Mouse (Mus musculus): ENCODE measurements at regions not wholly inside any gene's neighbourhood (a gene's known extent, or its start where the extent isn't known, plus 50 kb on each side); places are given as distances from the start of the nearest gene placed in this dataset.

DNA sequence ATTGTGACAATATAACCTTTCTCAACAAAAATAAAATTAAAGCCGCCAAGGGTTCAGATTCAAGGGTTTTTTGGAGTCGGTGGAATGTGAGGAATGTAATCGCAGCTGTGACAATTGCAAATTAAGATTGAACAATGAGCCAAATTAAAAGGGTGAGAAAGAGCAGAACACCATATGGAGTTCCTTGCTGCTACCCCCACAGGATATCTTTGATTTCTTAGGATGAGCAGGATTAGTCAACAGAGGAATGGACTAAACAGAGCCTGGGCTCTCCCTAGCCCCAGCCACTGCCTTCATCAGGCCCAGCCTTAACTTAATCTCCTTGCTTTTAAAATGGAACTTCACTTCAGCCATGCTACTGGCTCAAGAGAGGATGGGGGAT, 121.3 kb downstream of the Mat2b start:
- Histone ChIP-seq H3K9ac (ENCODE audit: insufficient read depth, low read depth) (no peak overlapping the region), H3K36me3 (replicated peaks in 1 of 2; ENCODE audit: control insufficient read depth in 1 of 2, insufficient read depth in 1 of 2, low read length in 1 of 2) (no peaks in the 10 kb centered on the region), H3K4me1 (ENCODE audit: control insufficient read depth in 1 of 2, insufficient read depth in 2 of 2) (no peaks in the 10 kb centered on the region), H3K4me2 (ENCODE audit: insufficient read depth, low read depth, poor library complexity, severe bottlenecking) (no peak overlapping the region), H3K27me3 (replicated peaks) (peaks cover 49% of the 10 kb centered on the region), H3K4me3 (replicated peaks in 1 of 3; ENCODE audit: low read depth in 2 of 3, low read length in 2 of 3, poor library complexity in 1 of 3) (no peak overlapping the region), H3K27ac (ENCODE audit: insufficient read depth, low read depth) (no peak overlapping the region), H3K79me2 (replicated peaks; ENCODE audit: control insufficient read depth, extremely low read depth, insufficient read depth, poor library complexity, severe bottlenecking) (no peaks in the 10 kb centered on the region), H3K9me3 (replicated peaks; ENCODE audit: low read length) (peaks cover 9% of the 10 kb centered on the region)
- in situ Hi-C loops (cut with MboI; ENCODE audit: low pct_ligation_motif_present, low pct_unique_long_range_greater_than_20kb, low sequenced_read_pairs), result no loop called here
- no peak for TF ChIP-seq RCOR1 (conservative IDR thresholded peaks at IDR 0.05; ENCODE audit: low read depth, low read length)
- TF ChIP-seq SIN3A (IDR thresholded peaks at IDR 0.05; ENCODE audit: low read length), result no peak
- TF ChIP-seq USF2 (conservative IDR thresholded peaks at IDR 0.05; ENCODE audit: low read depth, low read length), result no peak
- no peak for TF ChIP-seq IRF4 (IDR thresholded peaks at IDR 0.05; ENCODE audit: low read depth, low read length)
- no peak for DNase-seq (ENCODE audit: extremely low read depth)
- dilution Hi-C loops (cut with MboI; ENCODE audit: extremely low pct_ligation_motif_present, extremely low pct_unique_long_range_greater_than_20kb, low sequenced_read_pairs), result no loop called here

DNA sequence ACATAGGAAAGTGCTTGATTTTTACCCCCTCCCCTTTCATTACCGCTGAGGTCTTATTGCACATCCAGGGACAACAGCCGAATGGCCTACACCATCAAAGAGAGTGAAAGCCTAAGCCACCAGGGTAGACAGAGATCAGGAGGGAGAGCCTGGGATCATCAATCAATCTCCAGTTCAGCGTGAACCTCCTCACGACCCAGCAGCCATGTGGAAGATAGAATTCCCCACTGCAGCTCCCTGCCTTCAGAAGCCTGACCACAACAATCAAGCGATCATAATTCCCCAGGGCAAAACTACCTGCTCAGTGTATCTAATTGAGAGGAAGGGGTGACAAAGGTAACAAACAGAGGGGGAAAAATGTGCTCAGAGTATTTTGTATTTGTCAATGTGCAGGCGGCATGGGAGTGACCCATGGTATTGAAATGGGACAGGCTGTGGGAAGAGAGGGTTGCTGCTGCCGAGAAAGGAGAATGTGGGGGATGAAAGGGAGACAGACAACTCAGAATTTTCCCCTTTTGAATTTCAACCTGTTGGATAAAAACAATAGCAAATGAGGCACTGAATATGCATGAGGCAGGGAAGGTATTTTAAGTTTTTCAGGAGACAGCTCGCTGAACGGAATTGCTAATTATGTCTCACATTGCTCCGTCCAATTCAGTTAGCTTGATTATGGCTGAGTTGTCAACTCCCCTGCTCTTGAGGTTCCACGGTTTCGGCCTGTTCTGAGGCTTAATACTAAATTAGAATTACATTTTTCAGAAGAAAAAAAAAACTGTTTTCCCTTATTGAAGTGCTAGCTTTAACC, 121.8 kb downstream of the Mat2b start:
- Histone ChIP-seq H3K9me3 (replicated peaks; ENCODE audit: low read length) (peaks cover 11% of the 10 kb centered on the region), H3K4me2 (ENCODE audit: insufficient read depth, low read depth, poor library complexity, severe bottlenecking) (no peak overlapping the region), H3K36me3 (replicated peaks in 1 of 2; ENCODE audit: control insufficient read depth in 1 of 2, insufficient read depth in 1 of 2, low read length in 1 of 2) (no peaks in the 10 kb centered on the region), H3K79me2 (replicated peaks; ENCODE audit: control insufficient read depth, extremely low read depth, insufficient read depth, poor library complexity, severe bottlenecking) (no peaks in the 10 kb centered on the region), H3K4me1 (ENCODE audit: control insufficient read depth in 1 of 2, insufficient read depth in 2 of 2) (no peaks in the 10 kb centered on the region), H3K27me3 (replicated peaks) (peaks cover 46% of the 10 kb centered on the region), H3K9ac (ENCODE audit: insufficient read depth, low read depth) (no peak overlapping the region), H3K27ac (ENCODE audit: insufficient read depth, low read depth) (no peak overlapping the region), H3K4me3 (replicated peaks in 1 of 3; ENCODE audit: low read depth in 2 of 3, low read length in 2 of 3, poor library complexity in 1 of 3) (no peak overlapping the region)
- dilution Hi-C loops (cut with MboI; ENCODE audit: extremely low pct_ligation_motif_present, extremely low pct_unique_long_range_greater_than_20kb, low sequenced_read_pairs) (no loop called here), in situ Hi-C loops (cut with MboI; ENCODE audit: low pct_ligation_motif_present, low pct_unique_long_range_greater_than_20kb, low sequenced_read_pairs) (no loop called here)
- DNase-seq (ENCODE audit: extremely low read depth), result no peak
- TF ChIP-seq POLR2A (IDR thresholded peaks at IDR 0.05; ENCODE audit: low read depth, low read length), result no peak
- no peak for TF ChIP-seq GABPA (IDR thresholded peaks at IDR 0.05; ENCODE audit: insufficient replicate concordance, low read depth, low read length)
- no peak for TF ChIP-seq ZKSCAN1 (IDR thresholded peaks at IDR 0.05; ENCODE audit: borderline replicate concordance, low read depth, low read length)
- TF ChIP-seq MAX (IDR thresholded peaks at IDR 0.05; ENCODE audit: low read length), result no peak
- no peak for TF ChIP-seq NELFE (IDR thresholded peaks at IDR 0.05; ENCODE audit: low read depth, low read length)
- no peak for TF ChIP-seq USF1 (IDR thresholded peaks at IDR 0.05; ENCODE audit: low read depth, low read length)
- no peak for TF ChIP-seq SIN3A (IDR thresholded peaks at IDR 0.05; ENCODE audit: low read length)
- no peak for TF ChIP-seq TCF12 (IDR thresholded peaks at IDR 0.05; ENCODE audit: low read depth, low read length)

DNA sequence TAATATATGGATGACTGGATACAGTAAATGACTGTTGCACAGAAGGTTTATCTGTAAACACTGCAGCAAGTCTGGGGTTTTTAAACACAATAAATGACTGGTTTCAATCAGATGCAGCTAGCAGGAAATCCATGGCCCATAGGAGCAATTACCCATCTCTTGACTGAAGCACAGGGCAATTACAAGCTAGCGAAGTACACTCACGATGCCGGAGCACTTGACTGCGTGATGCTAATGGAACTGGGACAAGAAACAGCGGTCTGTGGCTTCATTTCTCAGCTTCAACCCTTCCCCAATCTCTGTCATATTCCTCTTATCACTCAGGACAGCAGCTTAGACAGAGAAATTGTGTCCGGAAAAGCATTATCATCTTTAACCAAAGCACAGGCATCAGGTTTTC, 132.1 kb downstream of the Mat2b start:
- TF ChIP-seq NRF1 (IDR thresholded peaks at IDR 0.05; ENCODE audit: low read depth, low read length) (no peak), MXI1 (IDR thresholded peaks at IDR 0.05; ENCODE audit: low read depth, low read length) (no peak), NELFE (IDR thresholded peaks at IDR 0.05; ENCODE audit: low read depth, low read length) (no peak), KAT2A (IDR thresholded peaks at IDR 0.05; ENCODE audit: insufficient replicate concordance, low read length) (no peak), MAZ (IDR thresholded peaks at IDR 0.05; ENCODE audit: low read depth, low read length) (no peak), JUND (conservative IDR thresholded peaks at IDR 0.05; ENCODE audit: low read depth, low read length) (no peak), ETS1 (conservative IDR thresholded peaks at IDR 0.05; ENCODE audit: low read depth, low read length) (no peak), MAFK (IDR thresholded peaks at IDR 0.05; ENCODE audit: insufficient replicate concordance, low read length) (no peak), USF1 (IDR thresholded peaks at IDR 0.05; ENCODE audit: low read depth, low read length) (no peak), SIN3A (IDR thresholded peaks at IDR 0.05; ENCODE audit: low read length) (no peak), TCF12 (IDR thresholded peaks at IDR 0.05; ENCODE audit: low read depth, low read length) (no peak)
- DNase-seq (ENCODE audit: extremely low read depth), result no peak
- dilution Hi-C loops (cut with MboI; ENCODE audit: extremely low pct_ligation_motif_present, extremely low pct_unique_long_range_greater_than_20kb, low sequenced_read_pairs) (no loop called here), in situ Hi-C loops (cut with MboI; ENCODE audit: low pct_ligation_motif_present, low pct_unique_long_range_greater_than_20kb, low sequenced_read_pairs) (no loop called here)
- Histone ChIP-seq H3K4me3 (replicated peaks in 1 of 3; ENCODE audit: low read depth in 2 of 3, low read length in 2 of 3, poor library complexity in 1 of 3) (no peak overlapping the region), H3K79me2 (replicated peaks; ENCODE audit: control insufficient read depth, extremely low read depth, insufficient read depth, poor library complexity, severe bottlenecking) (no peaks in the 10 kb centered on the region), H3K27ac (ENCODE audit: insufficient read depth, low read depth) (no peak overlapping the region), H3K36me3 (replicated peaks in 1 of 2; ENCODE audit: control insufficient read depth in 1 of 2, insufficient read depth in 1 of 2, low read length in 1 of 2) (no peaks in the 10 kb centered on the region), H3K4me2 (ENCODE audit: insufficient read depth, low read depth, poor library complexity, severe bottlenecking) (no peak overlapping the region), H3K4me1 (ENCODE audit: control insufficient read depth in 1 of 2, insufficient read depth in 2 of 2) (no peaks in the 10 kb centered on the region), H3K9ac (ENCODE audit: insufficient read depth, low read depth) (no peak overlapping the region), H3K9me3 (replicated peaks; ENCODE audit: low read length) (no peaks in the 10 kb centered on the region), H3K27me3 (replicated peaks) (peaks cover 4% of the 10 kb centered on the region)
